Mouse (Mus musculus) heart, postnatal 0 days (tissue): ENCODE data around the gene Sds.

Source experiments
- CTCF ChIP-seq: IDR thresholded peaks from 2 replicates; pipeline ENCODE4 v1.5.1; 2016; ENCODE audit warnings: antibody characterized with exemption, control low read depth, low read depth
- EP300 ChIP-seq: IDR thresholded peaks from 2 replicates; pipeline ENCODE4 v1.6.1; 2016; ENCODE audit warnings: antibody characterized with exemption, low read depth

- TF ChIP-seq EP300 (no peak), CTCF (no peak)
Measured at GRCm38 (mm10) chr5:120438991-120439710, 37.2 kb upstream of the Sds start.
